11 mouse cellular contexts compared by ENCODE assay signal in genomic region chr6:117312891-117313781, GRCm38 (mm10).
DNase-seq lines count a peak whose midpoint lies in the region; ATAC-seq lines count a peak whose summit lies in the region.
"Had no signal": no experiment of that assay in that cellular context is flagged by ENCODE, and none has a peak within 500 bp of the region (broad histone marks: within the 10 kb centered on the region; RNA-seq: fewer than 3 reads in every experiment).

No protein-coding gene starts in this region.

- H3K9ac ChIP-seq in forebrain, embryonic 11.5 days (ENCODE audit: low read length), result no peak overlapping the region
- no peak overlapping the region for H3K9ac ChIP-seq in forebrain, embryonic 13.5 days
- no peak overlapping the region for H3K9ac ChIP-seq in midbrain, embryonic 14.5 days (replicated peaks; ENCODE audit: low read length)
- H3K9ac ChIP-seq in midbrain, embryonic 11.5 days (ENCODE audit: low read length), result no peak overlapping the region
- no peak overlapping the region for H3K9ac ChIP-seq in midbrain, embryonic 16.5 days (ENCODE audit: low read depth, low read length)
- H3K9ac ChIP-seq: intestine, embryonic 15.5 days had no signal

- H3K4me1 ChIP-seq in forebrain, embryonic 11.5 days (replicated peaks; ENCODE audit: control insufficient read depth, insufficient read depth, low read length), result no peaks in the 10 kb centered on the region
- no peaks in the 10 kb centered on the region for H3K4me1 ChIP-seq in forebrain, embryonic 13.5 days
- H3K4me1 ChIP-seq in midbrain, embryonic 14.5 days (ENCODE audit: control insufficient read depth, insufficient read depth, low read length), result no peaks in the 10 kb centered on the region
- no peaks in the 10 kb centered on the region for H3K4me1 ChIP-seq in midbrain, embryonic 11.5 days (ENCODE audit: control insufficient read depth, insufficient read depth, low read length)
- peaks cover 5% of the 10 kb centered on the region for H3K4me1 ChIP-seq in midbrain, embryonic 16.5 days (ENCODE audit: control insufficient read depth, insufficient read depth, low read length)
- H3K4me1 ChIP-seq: intestine, embryonic 15.5 days had no signal

- WGBS in forebrain, embryonic 11.5 days, result 70% methylated on average over 13 of the region's 13 CpGs
- 69% methylated on average over 13 of the region's 13 CpGs for WGBS in forebrain, embryonic 13.5 days
- 65% methylated on average over 13 of the region's 13 CpGs for WGBS in midbrain, embryonic 14.5 days
- WGBS in midbrain, embryonic 11.5 days, result 67% methylated on average over 13 of the region's 13 CpGs
- WGBS in midbrain, embryonic 16.5 days, result 59% methylated on average over 13 of the region's 13 CpGs

- H3K27ac ChIP-seq in forebrain, embryonic 11.5 days (ENCODE audit: low read depth, low read length), result no peak overlapping the region
- H3K27ac ChIP-seq in forebrain, embryonic 13.5 days, result no peak overlapping the region
- H3K27ac ChIP-seq in midbrain, embryonic 14.5 days (replicated peaks; ENCODE audit: low read depth, low read length), result no peak overlapping the region
- no peak overlapping the region for H3K27ac ChIP-seq in midbrain, embryonic 11.5 days (ENCODE audit: low read depth, low read length)
- H3K27ac ChIP-seq in midbrain, embryonic 16.5 days (ENCODE audit: low read length), result no peak overlapping the region
- H3K27ac ChIP-seq: intestine, embryonic 15.5 days had no signal

- H3K4me3 ChIP-seq in forebrain, embryonic 11.5 days (ENCODE audit: low read depth, low read length), result no peak overlapping the region
- H3K4me3 ChIP-seq in forebrain, embryonic 13.5 days, result no peak overlapping the region
- H3K4me3 ChIP-seq in midbrain, embryonic 14.5 days (replicated peaks; ENCODE audit: low read depth, low read length), result no peak overlapping the region
- no peak overlapping the region for H3K4me3 ChIP-seq in midbrain, embryonic 11.5 days (ENCODE audit: low read depth, low read length)
- no peak overlapping the region for H3K4me3 ChIP-seq in midbrain, embryonic 16.5 days (ENCODE audit: low read depth, low read length)
- H3K4me3 ChIP-seq: intestine, embryonic 15.5 days had no signal

- H3K9me3 ChIP-seq in forebrain, embryonic 11.5 days (ENCODE audit: control insufficient read depth, low read length), result no peaks in the 10 kb centered on the region
- no peaks in the 10 kb centered on the region for H3K9me3 ChIP-seq in forebrain, embryonic 13.5 days (replicated peaks)
- 0 out of 2 replicates have a peak, but pooled peaks cover 7% of the 10 kb centered on the region for H3K9me3 ChIP-seq in midbrain, embryonic 14.5 days (ENCODE audit: control insufficient read depth, low read length)
- no peaks in the 10 kb centered on the region for H3K9me3 ChIP-seq in midbrain, embryonic 11.5 days (ENCODE audit: control insufficient read depth, low read length)
- no peaks in the 10 kb centered on the region; the same call in 1 of the 2 replicates for H3K9me3 ChIP-seq in midbrain, embryonic 16.5 days (replicated peaks; ENCODE audit: control insufficient read depth, low read length, poor library complexity, severe bottlenecking)
- H3K9me3 ChIP-seq: intestine, embryonic 15.5 days had no signal

- H3K4me2 ChIP-seq in forebrain, embryonic 11.5 days (ENCODE audit: low read depth, low read length, severe bottlenecking), result no peak overlapping the region
- H3K4me2 ChIP-seq in forebrain, embryonic 13.5 days, result no peak overlapping the region
- no peak overlapping the region for H3K4me2 ChIP-seq in midbrain, embryonic 14.5 days (ENCODE audit: low read length)
- no peak overlapping the region for H3K4me2 ChIP-seq in midbrain, embryonic 11.5 days
- H3K4me2 ChIP-seq in midbrain, embryonic 16.5 days (ENCODE audit: low read length), result no peak overlapping the region
- H3K4me2 ChIP-seq: intestine, embryonic 15.5 days had no signal

- H3K27me3 ChIP-seq in forebrain, embryonic 11.5 days (ENCODE audit: control insufficient read depth, insufficient read depth, low read length), result no peaks in the 10 kb centered on the region
- no peaks in the 10 kb centered on the region for H3K27me3 ChIP-seq in forebrain, embryonic 13.5 days
- no peaks in the 10 kb centered on the region for H3K27me3 ChIP-seq in midbrain, embryonic 14.5 days (ENCODE audit: control insufficient read depth, insufficient read depth, low read length)
- H3K27me3 ChIP-seq in midbrain, embryonic 11.5 days (ENCODE audit: control insufficient read depth, insufficient read depth, low read length), result no peaks in the 10 kb centered on the region
- no peaks in the 10 kb centered on the region for H3K27me3 ChIP-seq in midbrain, embryonic 16.5 days (ENCODE audit: control insufficient read depth, insufficient read depth, low read depth, low read length)
- H3K27me3 ChIP-seq: intestine, embryonic 15.5 days had no signal

- ATAC-seq in forebrain, embryonic 11.5 days (replicated peaks; ENCODE audit: low FRiP score), result no peak
- no peak for ATAC-seq in forebrain, embryonic 13.5 days
- ATAC-seq in midbrain, embryonic 14.5 days (ENCODE audit: low FRiP score, low TSS enrichment), result no peak
- no peak for ATAC-seq in midbrain, embryonic 11.5 days (ENCODE audit: low FRiP score)
- ATAC-seq in midbrain, embryonic 16.5 days, result peak; percentile 82
- ATAC-seq: intestine, embryonic 15.5 days had no signal

- DNase-seq in forebrain, embryonic 11.5 days (ENCODE audit: low spot score), result peak; percentile 43
- DNase-seq in midbrain, embryonic 14.5 days, result peak; percentile 32
- no peak for DNase-seq in midbrain, embryonic 11.5 days (ENCODE audit: low spot score, missing footprints)
- no peak for DNase-seq in adrenal gland, postnatal 25 days
- DNase-seq in layer of hippocampus, adult 11-12 months (ENCODE audit: low spot score), result no peak
- no peak for DNase-seq in cerebellum, postnatal 25 days
- DNase-seq: cerebellum, adult 9-10 months; gastrocnemius, postnatal 14 days had no signal

- H3K36me3 ChIP-seq in forebrain, embryonic 11.5 days (ENCODE audit: control insufficient read depth, insufficient read depth, low read length), result no peaks in the 10 kb centered on the region
- no peaks in the 10 kb centered on the region for H3K36me3 ChIP-seq in forebrain, embryonic 13.5 days (ENCODE audit: poor library complexity, severe bottlenecking)
- H3K36me3 ChIP-seq in midbrain, embryonic 14.5 days (ENCODE audit: control insufficient read depth, insufficient read depth, low read length), result no peaks in the 10 kb centered on the region
- no peaks in the 10 kb centered on the region for H3K36me3 ChIP-seq in midbrain, embryonic 11.5 days (ENCODE audit: control insufficient read depth, insufficient read depth, low read length)
- H3K36me3 ChIP-seq in midbrain, embryonic 16.5 days (ENCODE audit: control insufficient read depth, insufficient read depth, low read length), result no peaks in the 10 kb centered on the region
- H3K36me3 ChIP-seq: intestine, embryonic 15.5 days had no signal

Comparison
In these comparisons a context has a peak if more than half of its experiments do, and no peak if none do; other contexts are left out.
1. DNase-seq: peak in forebrain, embryonic 11.5 days (single experiment) and midbrain, embryonic 14.5 days (single experiment); none in midbrain, embryonic 11.5 days (single experiment), adrenal gland, postnatal 25 days (single experiment), layer of hippocampus, adult 11-12 months (single experiment) and cerebellum, postnatal 25 days (0 of 2).